Mouse (Mus musculus) left cerebral cortex, adult 9 months (tissue): ENCODE measurements around the gene Gpr155.

Experiments
- DNase-seq, 2 experiments: peaks; one replicate each; pipeline ENCODE4 v3.0.0; 2022; ENCODE audit warnings: low spot score in 2 of 2

Gene Gpr155

DNA sequence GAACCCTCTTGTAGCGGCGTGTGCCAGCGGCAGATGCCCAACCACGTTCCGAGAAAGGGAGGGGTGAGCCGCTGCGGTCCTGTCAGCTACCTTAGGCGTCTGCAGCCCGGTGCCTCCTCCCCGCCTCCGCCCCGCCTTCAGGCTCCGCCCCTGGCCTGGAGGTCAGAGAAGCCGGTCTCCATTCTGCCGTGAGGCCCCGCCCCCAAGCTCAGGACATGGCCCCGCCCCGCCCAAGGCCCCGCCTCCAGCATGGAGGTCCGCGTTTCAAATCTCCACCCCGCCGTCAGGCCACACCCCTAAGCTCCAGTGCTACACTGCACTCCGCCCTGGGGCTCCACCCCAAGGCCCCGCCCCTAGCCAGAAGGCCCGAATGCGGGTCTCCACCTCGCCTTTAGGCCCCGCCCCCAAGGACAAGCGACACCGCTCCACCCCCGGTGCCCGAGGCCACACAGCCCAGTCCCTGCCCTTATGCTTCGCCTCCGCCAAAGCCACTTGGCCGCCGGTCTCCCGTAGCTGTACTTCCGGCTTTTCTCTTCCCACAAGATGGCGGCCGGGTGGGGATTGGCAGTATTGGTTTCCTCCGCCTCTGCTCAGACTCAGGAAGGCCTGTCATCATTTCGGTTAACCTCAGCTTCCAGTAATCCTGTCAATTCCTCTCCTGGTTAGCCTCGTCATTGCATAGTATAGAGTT is at the start of gene Gpr155:
Gene Gpr155, minus strand, starts transcription at position 217 of the 691 bp plus-strand sequence.
- DNase-seq, result peak; percentile 98

DNA sequence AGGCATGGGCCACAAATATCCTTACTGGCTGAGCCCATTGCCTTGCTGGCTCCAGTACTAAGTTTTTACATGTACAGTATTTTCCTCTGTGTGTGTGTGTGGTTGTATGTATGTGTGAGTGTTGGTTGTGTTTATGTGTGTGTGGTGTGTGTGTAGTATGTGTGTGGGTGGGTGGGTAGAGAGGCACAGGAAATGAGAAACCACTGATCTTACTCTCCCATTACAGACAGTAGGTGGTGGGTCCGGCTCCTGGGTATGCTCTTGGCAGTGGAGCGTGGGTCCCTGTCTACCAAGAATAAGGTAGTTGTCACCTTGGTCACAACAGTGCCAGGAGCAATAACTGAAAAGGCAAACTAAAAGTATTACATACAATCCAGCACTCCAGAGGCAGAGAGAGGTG is 49.5 kb upstream of the Gpr155 start:
- DNase-seq, result no peak

DNA sequence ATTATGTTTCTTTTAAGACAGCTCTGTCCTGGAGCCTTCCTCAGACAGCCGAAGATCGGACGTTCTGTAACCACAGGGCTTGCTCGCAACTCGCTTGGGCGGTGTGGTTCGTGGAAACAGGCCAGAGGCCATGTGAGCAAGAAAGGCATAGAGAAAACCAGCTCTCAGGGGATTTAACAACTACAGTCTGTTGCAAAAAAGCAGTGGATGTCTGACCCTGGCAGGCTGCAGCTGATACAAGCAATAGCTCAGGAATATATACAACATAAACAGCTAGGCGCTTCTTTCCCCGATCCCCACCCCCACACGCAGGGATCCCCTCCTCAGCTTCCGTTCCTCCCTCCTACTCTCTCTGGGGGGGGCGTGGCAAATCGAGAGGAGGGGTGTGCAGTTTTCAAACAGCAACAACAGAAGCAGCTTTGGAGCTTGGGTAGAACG is 45.6 kb upstream of the Gpr155 start:
- no peak for DNase-seq

DNA sequence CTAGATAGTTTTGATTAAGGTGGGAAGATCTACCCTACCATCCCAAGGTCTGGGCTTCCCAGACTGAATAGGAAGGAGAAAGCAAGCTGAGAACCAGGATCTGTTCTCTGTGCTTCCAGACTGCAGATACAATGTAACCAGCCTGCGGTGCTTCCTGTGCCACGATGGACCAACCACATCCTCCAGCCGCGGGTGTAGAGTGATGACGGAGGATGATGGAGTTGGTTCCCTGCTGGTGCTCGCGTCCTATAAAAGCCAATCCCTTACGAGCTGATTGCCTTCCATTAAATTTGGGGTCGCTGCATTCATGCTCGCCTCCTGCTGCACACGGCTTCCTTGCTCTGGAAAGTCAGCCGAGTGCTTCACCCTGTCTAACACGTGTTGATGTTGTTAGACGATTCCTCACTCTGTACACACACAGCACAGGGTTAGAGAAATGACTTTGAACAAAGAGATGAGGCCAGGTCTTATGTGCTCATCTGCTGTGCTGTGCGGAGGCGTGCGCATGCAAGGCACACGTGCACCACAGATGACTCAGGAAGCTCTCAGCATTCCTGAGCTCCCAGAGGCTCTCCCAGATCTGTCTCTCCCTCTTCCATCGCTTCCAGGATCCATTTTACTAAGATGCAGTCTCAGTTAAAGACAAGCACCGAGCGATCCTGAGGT is 42.6 kb upstream of the Gpr155 start:
- peak; percentile 64 to 66 for DNase-seq

DNA sequence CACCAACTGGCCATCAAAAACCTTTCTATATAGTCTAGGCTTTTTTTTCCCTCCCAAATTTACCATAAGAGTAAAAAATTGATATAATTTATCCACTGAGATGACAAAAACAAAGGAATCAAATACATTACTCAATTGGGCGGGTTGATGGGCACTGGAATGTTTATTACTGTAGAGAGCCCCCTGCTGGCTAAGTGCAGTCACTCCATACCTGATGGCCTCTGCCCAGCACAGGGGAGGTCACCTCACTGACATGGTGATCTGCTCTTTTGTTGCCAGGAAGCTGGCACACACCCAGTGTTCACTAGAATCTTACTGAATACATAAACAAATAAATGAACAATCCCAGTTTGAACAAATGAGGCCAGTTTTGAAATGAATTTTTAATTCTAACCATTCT is 40.9 kb upstream of the Gpr155 start:
- DNase-seq, result no peak

DNA sequence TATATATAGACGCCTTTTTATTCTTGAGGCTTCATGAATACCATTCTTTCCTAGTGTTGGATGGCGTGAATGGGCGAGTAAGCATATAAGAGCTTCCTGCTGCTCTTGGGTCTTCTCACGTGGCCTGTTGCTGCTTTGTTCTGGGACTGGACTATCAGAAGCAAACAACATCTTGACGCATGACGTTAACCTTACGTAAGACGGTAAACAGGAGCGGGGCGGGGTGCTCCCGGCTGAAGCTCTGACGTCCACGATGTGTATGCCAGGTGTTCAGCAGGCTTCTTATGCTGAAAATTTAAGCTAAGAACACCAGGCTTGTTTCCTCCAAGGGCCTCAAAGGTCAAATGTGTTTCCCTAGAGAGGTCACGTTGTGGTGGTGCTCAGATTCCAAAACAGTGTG is 39.5 kb upstream of the Gpr155 start:
- DNase-seq, result no peak

DNA sequence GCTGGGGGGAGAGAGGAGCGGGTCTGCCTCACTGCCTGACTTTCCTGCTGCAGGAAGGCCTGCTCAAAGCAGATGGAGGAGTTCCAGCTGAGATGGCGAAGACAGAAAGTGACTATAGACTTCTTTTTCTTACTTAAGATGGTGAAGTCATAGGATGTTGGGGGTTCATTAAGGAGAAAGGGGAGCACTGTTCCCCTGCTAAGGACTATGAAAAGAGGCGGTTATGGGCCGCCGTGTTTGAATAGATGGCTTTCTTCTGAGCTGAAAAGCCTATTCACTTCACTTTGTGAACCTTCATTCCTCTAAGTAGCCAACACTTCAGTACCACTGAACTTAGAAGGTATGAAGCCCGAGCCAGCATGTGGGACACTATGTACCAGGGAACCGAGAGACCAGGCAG is 33.4 kb upstream of the Gpr155 start:
- DNase-seq, result no peak

DNA sequence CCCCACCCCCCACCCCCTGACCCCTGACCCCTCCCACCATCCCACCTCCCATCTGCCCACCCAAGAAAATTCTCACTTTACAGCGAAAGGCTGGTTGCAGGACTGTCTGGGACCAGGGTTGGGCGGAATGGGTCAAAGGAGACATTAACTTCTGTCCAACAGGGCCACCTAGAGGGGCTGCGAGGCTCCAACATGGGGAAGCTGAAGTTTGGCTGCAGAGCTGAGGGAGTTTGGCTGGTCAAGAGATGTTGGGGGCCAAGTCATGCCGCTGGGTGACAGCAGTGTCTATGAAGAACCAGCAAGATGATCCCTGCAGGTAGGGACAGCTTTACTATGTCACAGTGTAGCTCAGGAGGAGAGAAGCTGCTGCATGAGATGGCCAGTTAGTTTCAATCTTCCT is 32.9 kb upstream of the Gpr155 start:
- DNase-seq, result peak in 1 of 2 experiments; percentile 32

DNA sequence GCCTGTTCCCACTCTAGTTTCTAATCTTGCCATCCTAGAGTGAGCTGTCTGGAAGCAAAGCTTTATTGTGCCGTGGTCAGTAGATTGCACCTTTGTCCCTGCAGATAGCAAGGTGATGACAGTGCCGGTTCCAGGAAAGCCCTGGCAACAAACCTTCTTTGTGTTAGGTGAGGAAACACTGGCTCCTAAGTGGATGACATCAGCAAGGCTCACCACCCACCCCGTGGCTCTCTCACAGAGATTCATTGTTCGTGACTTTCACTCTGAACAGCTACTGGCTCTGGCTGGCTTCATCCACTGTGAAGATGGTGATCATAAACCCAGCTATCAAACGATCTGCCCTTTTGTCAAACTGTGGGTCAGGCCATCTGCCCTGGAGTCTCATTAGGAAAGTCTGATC is 29.5 kb upstream of the Gpr155 start:
- no peak for DNase-seq

DNA sequence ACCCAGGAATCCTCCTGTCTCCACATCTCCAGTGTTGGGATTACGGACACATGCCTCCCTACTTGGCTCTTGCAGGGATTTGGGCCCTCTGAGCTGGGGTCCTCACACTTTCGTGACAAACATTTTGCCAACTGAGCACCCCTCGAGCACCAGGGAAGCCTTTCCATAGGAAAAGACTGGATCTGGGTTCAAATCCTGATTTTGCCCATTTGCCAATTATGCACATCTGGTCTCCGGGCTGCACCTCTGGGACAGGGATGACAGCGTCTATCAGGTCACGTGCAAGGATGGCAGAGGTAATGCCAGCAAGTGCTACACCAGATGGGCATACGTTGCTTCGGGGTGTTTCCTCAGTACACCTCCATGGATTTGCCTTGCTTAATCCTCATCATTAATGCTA is 23.7 kb upstream of the Gpr155 start:
- no peak for DNase-seq

DNA sequence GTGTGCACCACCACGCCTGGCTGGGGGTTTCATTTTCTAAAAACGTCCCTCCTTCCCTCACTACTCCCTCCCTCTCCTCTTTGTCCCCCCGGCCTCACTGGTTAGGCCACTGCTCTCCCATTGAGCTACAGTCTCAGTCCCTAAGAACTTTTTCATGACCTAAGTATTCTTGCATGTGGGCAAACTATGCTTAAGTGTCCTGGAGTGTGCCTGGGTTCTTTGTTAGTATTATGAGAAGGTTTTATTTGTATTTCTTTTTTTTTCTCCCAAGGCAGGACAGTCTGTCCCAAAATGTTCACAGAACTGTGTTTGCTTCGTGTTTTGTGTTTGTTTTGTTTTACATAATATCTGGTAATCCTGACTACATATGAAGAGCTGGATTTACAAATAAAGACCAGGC is 21.3 kb upstream of the Gpr155 start:
- DNase-seq, result no peak

DNA sequence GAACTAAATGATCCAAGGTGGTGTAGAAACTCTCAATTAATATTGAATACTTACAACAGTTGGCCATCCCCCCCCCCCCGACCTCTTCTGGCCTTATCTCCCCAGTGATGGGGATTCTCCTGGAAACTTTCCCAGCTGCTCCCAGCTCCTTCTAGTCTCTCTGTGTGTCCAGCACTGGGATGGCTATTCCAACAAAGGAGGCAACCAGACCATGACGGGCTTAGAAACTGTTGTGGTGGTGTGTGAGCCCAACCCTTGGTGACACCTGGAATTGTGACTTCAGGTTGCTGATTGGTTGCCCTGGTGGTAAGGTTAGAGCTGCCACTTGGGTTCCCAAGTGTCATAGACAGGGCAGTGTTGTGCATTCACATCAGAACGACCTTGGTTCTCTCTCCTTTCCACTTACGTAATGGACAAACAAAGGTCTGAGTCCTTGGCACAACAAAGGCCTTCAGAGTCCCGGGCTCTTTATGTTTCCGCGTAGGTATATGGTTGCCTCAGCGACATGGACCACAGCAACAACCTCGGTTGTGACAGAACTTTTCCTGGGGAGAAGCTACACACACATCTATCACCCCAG is 20.1 kb upstream of the Gpr155 start:
- no peak for DNase-seq

DNA sequence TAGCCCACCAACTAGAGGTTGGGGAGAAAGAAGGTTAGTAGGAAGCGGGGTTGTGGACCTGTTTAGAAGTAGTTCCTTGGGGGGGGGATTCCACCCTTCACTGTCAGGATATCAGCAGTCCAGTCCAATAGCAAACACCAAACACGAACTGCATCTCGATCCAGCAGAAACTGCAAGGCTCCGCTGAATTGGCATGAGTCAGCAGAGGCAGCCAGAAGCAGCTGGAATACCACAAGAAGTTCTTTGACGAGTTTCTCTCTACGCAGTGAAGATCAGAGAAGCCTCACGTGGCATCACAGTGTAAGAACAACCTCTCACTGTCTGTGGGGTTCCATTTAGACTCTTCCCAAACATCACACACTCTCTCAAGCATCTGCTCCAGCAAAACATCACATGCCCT is 18.6 kb upstream of the Gpr155 start:
- no peak for DNase-seq

DNA sequence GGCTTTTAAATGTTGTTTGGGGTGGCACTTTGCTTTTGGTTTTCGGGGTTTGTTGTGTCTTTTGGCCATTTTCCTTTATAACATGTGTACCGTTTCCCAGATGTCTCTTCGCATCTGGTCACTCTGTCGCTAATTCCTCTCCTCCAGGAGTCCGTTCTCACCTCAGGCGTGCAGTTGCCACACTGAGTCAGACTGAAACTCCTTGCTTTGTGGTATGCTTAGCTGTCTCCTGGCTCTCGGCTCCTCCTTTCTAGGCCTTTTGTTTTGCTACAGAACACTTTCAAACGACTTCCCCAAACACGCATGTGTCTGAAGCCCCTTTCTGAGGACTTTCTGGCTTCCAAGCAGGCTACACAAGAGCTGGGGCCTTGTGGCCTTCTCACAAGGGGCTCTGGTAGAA is 18.1 kb upstream of the Gpr155 start:
- DNase-seq, result no peak

DNA sequence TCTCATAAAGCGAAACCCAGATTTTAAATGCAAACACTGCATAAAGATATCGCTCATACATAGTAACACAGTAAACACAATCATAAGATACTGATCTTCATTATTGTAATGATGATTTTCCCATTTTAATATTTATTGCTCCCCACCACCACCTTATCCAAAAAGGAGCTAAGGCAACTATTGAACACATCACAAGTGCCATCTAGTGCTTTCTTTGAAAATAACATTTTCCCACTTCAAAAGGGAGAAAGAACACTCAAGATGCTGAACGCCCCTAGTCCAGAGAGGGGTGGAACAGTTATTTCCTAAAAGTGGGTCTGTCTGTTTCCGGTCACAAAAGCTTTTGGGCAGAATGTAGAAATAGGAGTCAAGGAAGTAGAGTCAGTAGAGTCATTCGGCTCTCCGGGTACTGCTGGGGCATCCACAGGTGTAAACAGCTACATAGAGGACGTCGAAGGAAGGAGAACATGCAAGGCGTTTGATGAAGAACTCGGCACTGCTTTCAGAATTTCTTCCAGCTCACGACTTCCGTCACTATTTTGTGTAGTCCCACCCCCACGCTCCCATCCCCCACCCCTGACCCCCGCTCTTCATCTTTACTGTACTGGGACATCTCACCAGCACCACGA is 17.1 kb upstream of the Gpr155 start:
- DNase-seq, result no peak

DNA sequence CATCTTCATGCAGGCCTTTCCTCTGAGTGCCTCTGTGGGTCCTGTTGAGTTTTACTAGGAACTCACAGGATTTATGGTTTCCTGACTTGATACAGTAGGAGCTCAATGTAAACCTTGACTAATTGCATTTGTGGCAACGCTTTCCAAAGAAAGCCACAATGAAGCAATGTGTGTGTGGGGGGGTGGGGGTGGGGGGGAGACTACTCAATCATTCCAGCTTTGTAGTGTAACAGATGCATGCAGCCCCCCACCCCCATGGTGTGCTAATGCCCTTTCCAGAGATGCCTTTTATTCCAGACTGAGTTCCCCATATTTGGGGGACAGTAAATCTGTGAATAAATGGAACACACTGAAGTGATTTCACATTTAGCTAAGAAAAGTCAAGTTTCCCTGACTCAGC is 15.3 kb upstream of the Gpr155 start:
- DNase-seq, result no peak

DNA sequence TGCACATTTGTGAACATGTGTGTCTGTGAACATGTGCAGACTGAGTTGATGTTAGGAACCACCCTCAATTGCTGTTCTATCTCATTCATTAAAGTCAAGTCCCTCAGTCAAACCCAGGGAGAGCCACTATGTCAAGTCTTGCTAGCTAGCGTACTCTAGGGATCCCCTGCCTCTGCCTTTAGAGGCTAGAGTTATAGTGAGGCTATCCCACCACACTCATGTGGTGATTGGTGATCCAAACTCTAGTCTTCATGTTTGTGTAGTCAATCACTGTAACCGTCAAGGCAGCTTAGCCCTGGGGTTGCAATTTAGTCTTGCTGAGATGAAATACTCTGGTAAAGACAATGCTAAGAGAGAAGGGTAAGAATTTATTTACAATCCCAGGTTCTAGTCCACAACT is 11.1 kb upstream of the Gpr155 start:
- DNase-seq, result no peak

DNA sequence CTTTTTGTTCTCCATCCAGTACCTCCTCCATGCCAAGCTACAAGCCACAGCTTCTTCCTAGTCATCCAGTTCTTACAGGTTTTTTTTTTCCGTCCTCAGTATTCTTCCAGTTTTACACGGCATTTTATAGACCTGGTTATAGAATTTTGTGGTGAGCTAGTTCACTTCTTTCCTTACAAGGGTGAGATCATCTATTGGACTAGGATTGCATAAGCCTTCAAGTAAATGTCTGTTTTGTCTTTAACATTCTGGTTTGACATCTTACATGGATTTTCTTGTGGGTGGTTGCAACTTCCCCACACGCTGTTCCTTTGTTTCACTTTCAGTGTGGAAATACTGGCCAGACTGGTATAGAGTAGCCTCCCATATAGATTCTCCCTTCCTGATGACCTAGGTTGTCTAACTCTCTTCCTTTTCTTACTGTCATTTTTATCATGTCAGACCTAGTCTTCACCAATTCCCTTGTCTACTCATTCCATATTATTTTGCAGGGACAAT is 10.5 kb upstream of the Gpr155 start:
- DNase-seq, result no peak

DNA sequence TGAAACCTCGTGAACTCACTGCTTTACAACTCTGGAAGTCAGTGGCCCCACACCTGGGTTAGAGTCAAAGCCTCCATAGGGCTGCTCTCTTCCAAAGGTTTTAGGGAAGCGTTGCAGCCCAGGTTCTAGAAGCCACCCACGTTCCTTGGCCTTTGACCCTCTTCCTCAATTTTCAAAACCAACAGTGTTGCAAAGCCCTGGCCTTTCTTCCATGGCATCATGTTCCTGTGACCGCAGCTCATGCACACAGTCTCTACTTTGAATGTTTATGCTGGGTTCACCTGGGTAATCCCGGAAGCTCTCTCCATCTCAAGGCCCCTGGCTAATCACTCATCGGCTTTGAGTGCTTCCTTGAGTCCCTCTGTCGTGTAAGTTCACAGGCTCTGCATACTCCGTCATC is 9.1 kb upstream of the Gpr155 start:
- no peak for DNase-seq

DNA sequence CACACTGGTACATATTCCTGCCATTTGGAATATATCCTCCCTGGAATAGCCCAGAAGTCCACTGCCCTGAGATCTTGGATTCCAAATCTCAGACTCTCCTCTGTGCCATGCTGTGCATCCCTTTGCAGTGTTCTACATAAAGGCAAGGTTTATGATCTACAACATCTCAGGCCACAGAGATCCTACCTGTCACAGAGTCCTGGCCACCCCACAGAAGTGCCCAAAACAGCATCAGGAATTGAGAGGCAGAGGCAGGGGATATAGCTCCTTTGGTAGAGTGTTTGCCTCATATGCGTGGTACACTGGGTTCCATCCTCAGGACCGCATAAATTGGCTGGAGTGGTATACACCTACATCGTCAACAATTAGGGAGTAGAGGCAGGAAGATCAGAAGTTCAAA is 8.1 kb upstream of the Gpr155 start:
- DNase-seq, result no peak

DNA sequence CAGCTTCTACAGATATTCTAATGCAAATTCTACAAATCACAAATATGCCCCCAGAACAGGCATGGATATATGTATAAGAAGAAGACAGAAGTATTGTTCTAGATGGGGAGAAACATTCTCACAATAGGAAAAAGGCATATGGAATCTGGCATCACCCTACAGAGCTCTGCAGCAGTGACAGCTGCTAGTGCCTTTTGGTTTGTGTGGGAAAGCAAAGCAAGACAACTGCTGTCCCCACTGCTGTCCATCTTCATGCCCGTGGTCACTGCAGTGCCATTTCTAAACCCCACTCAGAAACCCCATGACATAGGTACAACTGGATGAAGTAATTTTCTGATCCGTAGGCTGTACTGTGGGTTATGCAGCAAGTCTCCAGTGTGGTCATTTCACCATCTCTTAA is 6.4 kb upstream of the Gpr155 start:
- no peak for DNase-seq

DNA sequence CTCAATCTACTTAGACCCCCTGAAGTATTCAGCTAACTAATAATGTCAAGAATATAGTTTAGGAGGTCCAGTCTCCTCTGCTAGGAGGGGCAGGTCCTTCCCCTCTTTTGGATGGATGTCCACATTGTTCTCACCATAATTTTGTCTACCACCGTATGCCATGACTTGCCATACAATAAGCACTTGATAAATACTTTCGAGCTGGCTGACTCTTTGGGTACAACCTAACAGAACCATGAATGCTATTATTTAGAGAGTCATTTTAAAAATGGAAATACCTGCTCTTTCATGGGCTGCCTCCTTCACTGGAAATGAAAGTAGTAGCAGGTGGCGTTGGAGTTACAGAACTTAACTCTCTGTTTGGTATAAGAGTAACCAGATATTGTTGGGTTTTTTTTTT is 3.6 kb upstream of the Gpr155 start:
- no peak for DNase-seq

DNA sequence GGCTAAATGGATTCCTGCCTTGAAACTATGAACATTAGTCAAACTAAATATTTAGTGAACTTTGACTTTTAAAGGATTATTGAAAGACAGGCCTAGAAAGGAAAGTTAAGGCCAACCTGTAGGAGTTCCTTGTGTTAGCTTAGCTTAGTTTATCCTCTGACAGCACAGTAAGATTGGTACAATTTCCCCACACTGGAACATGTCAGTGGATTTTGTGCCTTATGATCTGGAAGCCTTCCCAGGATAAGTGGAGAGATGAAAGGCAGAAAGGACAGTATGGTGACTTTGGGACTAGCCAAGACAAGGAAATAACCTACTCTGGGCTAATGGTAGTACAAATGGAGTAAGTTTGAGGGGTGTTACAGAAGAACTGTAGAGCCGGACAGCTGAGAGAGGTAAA is 1.4 kb upstream of the Gpr155 start:
- DNase-seq, result no peak
